Mouse (Mus musculus) E14TG2a.4 (cell line): Measurements from ENCODE around the gene Gper1.

ENCODE experiments used
- H3K27me3 ChIP-seq: 2 replicates; pipeline ENCODE4 v1.6.1; 2014; ENCODE audit warnings: low read length, control low read depth; ENCODE audit not compliant: insufficient read depth
- H3K36me3 ChIP-seq: 2 replicates; pipeline ENCODE4 v1.6.1; 2014; ENCODE audit warnings: low read length, control low read depth; ENCODE audit not compliant: insufficient read depth
- H3K4me1 ChIP-seq: replicated peaks from 2 replicates; pipeline ENCODE4 v1.6.1; 2014; ENCODE audit warnings: low read depth, low read length, control low read depth
- H3K4me3 ChIP-seq: replicated peaks from 2 replicates; pipeline ENCODE4 v1.5.1; 2014; ENCODE audit warnings: mild to moderate bottlenecking, low read length
- H3K9me3 ChIP-seq: 2 replicates; pipeline ENCODE4 v1.6.1; 2014; ENCODE audit warnings: low read length, control low read depth
- CTCF ChIP-seq: conservative IDR thresholded peaks from 2 replicates; pipeline ENCODE4 v1.5.1; 2014; ENCODE audit warnings: low read length
- NANOG ChIP-seq: IDR thresholded peaks from 2 replicates; pipeline ENCODE4 v1.6.1; 2014; ENCODE audit warnings: borderline replicate concordance, low read length, mixed read lengths
- POU5F1 ChIP-seq: IDR thresholded peaks from 2 replicates; pipeline ENCODE4 v1.6.1; 2014; ENCODE audit warnings: low read length, borderline replicate concordance

Gene Gper1

DNA sequence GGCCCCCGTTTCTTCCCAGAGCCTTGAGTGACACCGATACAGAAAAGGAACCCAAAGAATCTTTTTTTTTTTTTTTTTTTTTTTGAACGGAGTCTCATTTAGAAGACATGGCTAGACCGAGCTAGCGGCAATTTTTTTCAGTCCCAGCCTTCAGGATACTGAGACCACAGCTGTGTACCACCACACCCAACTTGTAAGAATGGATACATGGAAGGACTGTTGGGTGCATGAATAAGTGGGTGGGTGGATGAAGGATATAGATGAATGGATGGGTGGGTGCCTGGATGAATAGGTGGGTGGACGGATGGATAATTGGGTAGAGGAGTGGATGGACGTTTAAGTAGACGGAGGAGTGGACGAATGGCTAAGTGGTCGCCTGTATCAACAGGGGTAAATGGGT, 37.0 kb downstream of the Gper1 start:
- TF ChIP-seq POU5F1 = no peak
- TF ChIP-seq CTCF = no peak
- no peak for TF ChIP-seq NANOG
- H3K4me1 ChIP-seq = peaks cover 18% of the 10 kb centered on the region
- no peaks in the 10 kb centered on the region for H3K9me3 ChIP-seq
- H3K36me3 ChIP-seq = peaks cover 37% of the 10 kb centered on the region
- H3K27me3 ChIP-seq = peaks cover 14% of the 10 kb centered on the region; the same call in 1 of the 2 replicates
- peak overlapping the region; percentile 89 for H3K4me3 ChIP-seq

DNA sequence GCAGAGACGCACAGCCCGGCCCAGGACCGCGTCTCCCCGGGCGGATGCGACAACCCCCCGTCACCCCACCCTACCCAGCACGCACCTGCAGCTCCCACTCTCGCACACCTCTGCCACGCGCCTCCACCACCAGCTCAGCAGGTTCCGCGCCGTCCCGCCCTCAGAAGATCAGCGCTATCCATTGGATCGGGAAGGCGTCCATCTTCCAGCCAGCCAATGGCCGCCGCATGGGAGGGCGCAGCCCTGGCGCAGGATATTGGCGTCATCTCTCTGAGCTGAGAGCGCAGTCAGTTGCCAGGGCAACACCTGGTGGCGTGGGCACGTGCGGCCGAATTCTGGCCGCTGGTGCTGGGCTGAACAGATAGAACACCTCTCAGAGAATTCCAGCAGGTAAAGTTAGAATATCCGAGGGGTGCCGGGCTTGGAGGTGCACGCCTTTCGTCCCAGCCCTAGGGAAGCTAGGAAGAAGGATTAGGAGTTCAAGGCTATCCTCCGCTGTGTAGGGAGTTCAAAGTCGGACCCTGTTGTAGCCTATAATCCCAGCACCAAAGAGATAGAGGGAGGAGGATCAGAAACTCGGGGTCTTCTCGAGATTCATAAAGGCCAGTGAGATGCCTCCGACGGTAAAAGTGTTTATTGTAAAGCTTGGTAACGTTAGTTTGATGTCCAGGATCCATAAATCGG, 37.6 kb downstream of the Gper1 start, which contains the start of gene 3110082I17Rik:
3110082I17Rik (minus strand) TSS at position 144 of the 684 bp plus-strand sequence.
- Histone ChIP-seq H3K4me3 (peak within 1 kb of the TSS; percentile 89), H3K36me3 (peaks cover 31% of the 10 kb centered on the region), H3K4me1 (peaks cover 18% of the 10 kb centered on the region), H3K9me3 (no peaks in the 10 kb centered on the region), H3K27me3 (peaks cover 14% of the 10 kb centered on the region; the same call in 1 of the 2 replicates)
- TF ChIP-seq NANOG (no peak), CTCF (no peak), POU5F1 (no peak)

DNA sequence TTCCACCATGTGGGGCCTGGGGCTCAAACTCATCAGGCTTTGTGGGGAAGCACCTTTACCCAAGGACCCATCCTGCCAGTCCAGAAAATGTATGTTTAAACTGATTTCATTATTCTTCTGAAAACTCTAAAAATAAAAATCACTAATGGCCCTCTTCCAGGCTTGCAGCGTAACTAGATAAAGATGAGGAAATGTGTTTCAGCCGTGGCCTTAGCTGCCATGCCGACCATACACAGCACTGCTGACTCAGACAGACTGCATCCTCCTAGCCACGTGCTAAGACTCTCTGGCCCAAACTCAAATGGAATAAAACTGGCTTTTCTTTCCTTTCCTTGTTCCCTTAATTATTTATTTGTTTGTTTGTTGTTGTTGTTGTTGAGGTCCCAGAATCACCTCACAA, 41.9 kb downstream of the Gper1 start:
- TF ChIP-seq POU5F1 (no peak), NANOG (no peak), CTCF (no peak)
- Histone ChIP-seq H3K4me1 (peaks cover 7% of the 10 kb centered on the region), H3K9me3 (no peaks in the 10 kb centered on the region), H3K27me3 (peaks cover 14% of the 10 kb centered on the region; the same call in 1 of the 2 replicates), H3K4me3 (no peak overlapping the region), H3K36me3 (no peaks in the 10 kb centered on the region)

DNA sequence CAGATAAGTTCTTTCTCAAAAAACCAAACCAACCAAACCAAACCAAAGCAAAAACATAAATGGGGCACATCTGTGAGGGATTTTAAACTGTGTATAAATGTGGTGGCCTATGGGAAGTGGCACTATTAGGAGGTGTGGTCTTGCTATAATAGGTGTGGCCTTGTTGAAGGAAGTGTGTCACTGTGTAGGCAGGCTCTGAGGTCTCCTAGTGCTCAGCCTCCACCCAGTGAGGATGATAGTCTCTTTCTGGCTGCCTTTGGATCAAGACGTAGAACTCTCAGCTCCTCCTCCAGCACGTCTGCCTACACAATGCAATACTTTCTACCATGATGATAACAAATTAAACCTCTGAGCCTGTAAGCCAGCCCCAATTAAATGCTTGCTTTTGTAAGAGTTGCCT, 43.4 kb downstream of the Gper1 start:
- Histone ChIP-seq H3K36me3 (peaks cover 3% of the 10 kb centered on the region), H3K27me3 (peaks cover 12% of the 10 kb centered on the region; the same call in 1 of the 2 replicates), H3K4me3 (no peak overlapping the region), H3K4me1 (no peaks in the 10 kb centered on the region), H3K9me3 (no peaks in the 10 kb centered on the region)
- TF ChIP-seq NANOG = no peak
- TF ChIP-seq CTCF = no peak
- no peak for TF ChIP-seq POU5F1

DNA sequence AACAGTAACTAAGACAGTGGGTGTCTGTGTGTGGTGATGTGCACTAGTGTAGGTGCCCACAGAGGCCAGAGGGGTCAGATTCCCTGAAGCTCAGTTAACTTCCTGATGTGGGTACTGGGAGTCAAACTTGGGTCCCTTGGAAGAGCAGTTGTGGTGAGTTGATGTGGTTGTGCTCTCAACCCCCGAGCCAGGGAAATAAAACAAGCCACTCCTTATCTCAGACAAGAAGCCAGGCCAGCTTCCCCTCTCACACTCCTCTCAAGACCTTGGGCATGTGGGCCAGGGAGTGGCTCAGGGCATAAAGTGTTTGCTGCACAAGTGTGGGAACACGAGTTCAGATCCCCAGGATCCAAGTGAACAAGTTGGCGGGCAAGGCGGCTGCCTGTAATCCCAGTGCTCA, 43.9 kb downstream of the Gper1 start:
- Histone ChIP-seq H3K36me3 (peaks cover 7% of the 10 kb centered on the region), H3K27me3 (peaks cover 9% of the 10 kb centered on the region; the same call in 1 of the 2 replicates), H3K4me3 (no peak overlapping the region), H3K4me1 (no peaks in the 10 kb centered on the region), H3K9me3 (no peaks in the 10 kb centered on the region)
- TF ChIP-seq CTCF (no peak), POU5F1 (no peak), NANOG (no peak)

DNA sequence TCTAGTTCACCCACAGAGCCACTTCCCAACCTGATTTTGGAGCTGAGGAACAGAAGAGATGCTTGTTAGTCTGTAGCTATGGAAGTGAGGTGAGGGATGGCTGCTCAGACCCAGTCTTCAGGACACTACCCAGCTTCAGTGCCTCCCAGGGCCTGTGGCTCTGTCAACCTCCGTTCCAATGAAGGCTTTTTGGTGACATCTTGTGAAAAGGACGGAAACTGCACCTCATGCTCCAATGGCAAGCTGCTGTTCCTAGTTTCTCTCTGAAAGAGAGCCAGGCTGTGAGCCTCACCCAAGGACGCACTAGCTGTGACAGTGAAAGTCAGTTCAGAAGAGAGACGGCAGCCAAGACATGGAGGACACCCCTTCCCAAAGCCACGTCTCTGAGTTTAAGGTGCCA, 45.0 kb downstream of the Gper1 start:
- 0 out of 2 replicates have a peak, but pooled peaks cover 4% of the 10 kb centered on the region for H3K27me3 ChIP-seq
- no peaks in the 10 kb centered on the region for H3K9me3 ChIP-seq
- H3K4me1 ChIP-seq = no peaks in the 10 kb centered on the region
- TF ChIP-seq CTCF (no peak), NANOG (no peak), POU5F1 (no peak)
- H3K36me3 ChIP-seq = peaks cover 19% of the 10 kb centered on the region
- no peak overlapping the region for H3K4me3 ChIP-seq

DNA sequence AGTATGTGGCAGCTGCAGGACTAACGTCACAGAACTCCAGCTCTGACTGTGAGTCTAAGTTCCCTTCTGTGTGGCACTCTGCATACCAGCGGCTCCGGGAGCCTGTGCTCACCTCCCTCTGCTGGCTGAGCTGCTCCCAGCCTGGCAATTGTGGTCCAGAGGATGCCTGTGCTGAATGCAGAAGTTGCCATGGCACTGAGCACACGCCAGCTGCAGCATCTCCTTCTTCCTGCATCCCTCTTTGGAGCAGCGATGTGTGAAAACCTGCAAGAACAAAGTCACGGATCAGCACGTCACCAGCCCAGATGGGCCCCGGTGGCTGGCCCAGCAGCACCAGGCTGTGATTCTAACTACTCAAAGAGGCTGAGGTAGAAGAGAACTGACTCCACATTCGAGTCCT, 51.8 kb downstream of the Gper1 start:
- Histone ChIP-seq H3K4me3 (no peak overlapping the region), H3K9me3 (no peaks in the 10 kb centered on the region), H3K27me3 (no peaks in the 10 kb centered on the region), H3K4me1 (peaks cover 32% of the 10 kb centered on the region), H3K36me3 (peaks cover 87% of the 10 kb centered on the region)
- TF ChIP-seq NANOG (no peak), POU5F1 (no peak), CTCF (no peak)
